Mouse (Mus musculus) left cerebral cortex, adult 11 months (tissue): ENCODE data around the gene Slc41a2.
"Not testable (repeated sequence)": the region's sequence is repeated elsewhere in the genome, so short reads cannot be mapped to it uniquely, and the experiment has no call there.

Source experiments
- DNase-seq: peaks from one replicate; pipeline ENCODE4 v3.0.0; 2022; ENCODE audit warnings: low spot score

The Slc41a2 gene

GRCm38 (mm10) chr10:83337159-83337951 lies at the start of gene Slc41a2:
Gene Slc41a2, minus strand, starts transcription at chr10:83337882.
- peak; percentile 51 for DNase-seq

- no peak for DNase-seq
Observed at GRCm38 (mm10) chr10:83385330-83385910, 47.7 kb upstream of the Slc41a2 start.

- no peak for DNase-seq
Observed at GRCm38 (mm10) chr10:83384456-83385215, 47.0 kb upstream of the Slc41a2 start.

- no peak for DNase-seq
Observed at GRCm38 (mm10) chr10:83383863-83384262, 46.2 kb upstream of the Slc41a2 start.

GRCm38 (mm10) chr10:83382988-83383387 lies 45.3 kb upstream of the Slc41a2 start:
- no peak for DNase-seq

GRCm38 (mm10) chr10:83382528-83382927 lies 44.8 kb upstream of the Slc41a2 start:
- no peak for DNase-seq

GRCm38 (mm10) chr10:83380501-83380900 lies 42.8 kb upstream of the Slc41a2 start:
- no peak for DNase-seq

GRCm38 (mm10) chr10:83378083-83378833 lies 40.6 kb upstream of the Slc41a2 start:
- no peak for DNase-seq

GRCm38 (mm10) chr10:83376911-83377682 lies 39.4 kb upstream of the Slc41a2 start:
- no peak for DNase-seq

- not testable (repeated sequence) for DNase-seq
Observed at GRCm38 (mm10) chr10:83375458-83375857, 37.8 kb upstream of the Slc41a2 start.

- no peak for DNase-seq
Observed at GRCm38 (mm10) chr10:83374045-83374656, 36.5 kb upstream of the Slc41a2 start.

- DNase-seq, result no peak
Observed at GRCm38 (mm10) chr10:83368918-83369317, 31.2 kb upstream of the Slc41a2 start.

GRCm38 (mm10) chr10:83363451-83363850 lies 25.8 kb upstream of the Slc41a2 start:
- no peak for DNase-seq

- no peak for DNase-seq
Observed at GRCm38 (mm10) chr10:83361643-83362382, 24.1 kb upstream of the Slc41a2 start.

- no peak for DNase-seq
Observed at GRCm38 (mm10) chr10:83360356-83360755, 22.7 kb upstream of the Slc41a2 start.

GRCm38 (mm10) chr10:83359956-83360355 lies 22.3 kb upstream of the Slc41a2 start, which contains the start of gene D10Wsu102e:
Gene D10Wsu102e, plus strand, starts transcription at chr10:83360221.
- peak; percentile 93 for DNase-seq

- DNase-seq, result no peak
Observed at GRCm38 (mm10) chr10:83359451-83359850, 21.8 kb upstream of the Slc41a2 start.

- no peak for DNase-seq
Observed at GRCm38 (mm10) chr10:83356416-83356815, 18.7 kb upstream of the Slc41a2 start.

GRCm38 (mm10) chr10:83354333-83354719 lies 16.6 kb upstream of the Slc41a2 start:
- DNase-seq, result no peak
